Mouse (Mus musculus) G1E (cell line): ENCODE measurements at regions not wholly inside any gene's neighbourhood (a gene's known extent, or its start where the extent isn't known, plus 50 kb on each side); places are given as distances from the start of the nearest gene placed in this dataset.

Experiments
- ATAC-seq: 2 replicates; pipeline ENCODE4 v1.8.0; 2016; ENCODE audit warnings: mild to moderate bottlenecking; ENCODE audit not compliant: insufficient number of reproducible peaks, poor library complexity, low FRiP score, severe bottlenecking; ENCODE audit errors: extremely low read depth
- DNase-seq: peaks from one replicate; pipeline ENCODE4 v3.0.0; 2012; ENCODE audit warnings: low spot score
- H3K27me3 ChIP-seq: 2 replicates; pipeline ENCODE4 v1.6.1; 2012; ENCODE audit warnings: mild to moderate bottlenecking, low read length, inconsistent platforms; ENCODE audit not compliant: insufficient read depth
- H3K36me3 ChIP-seq: replicated peaks from 2 replicates; pipeline ENCODE3; 2012; ENCODE audit warnings: mild to moderate bottlenecking, inconsistent platforms
- H3K4me1 ChIP-seq: 2 replicates; pipeline ENCODE4 v1.6.1; 2012; ENCODE audit warnings: low read depth, low read length, inconsistent platforms, mixed read lengths; ENCODE audit not compliant: insufficient read depth
- H3K4me3 ChIP-seq: 2 replicates; pipeline ENCODE4 v1.5.1; 2012; ENCODE audit warnings: low read depth, mild to moderate bottlenecking, inconsistent platforms, low read length, moderate library complexity, mixed read lengths
- H3K9me3 ChIP-seq: replicated peaks from 2 replicates; pipeline ENCODE4 v1.6.1; 2012; ENCODE audit warnings: inconsistent platforms
- CTCF ChIP-seq: IDR thresholded peaks from 2 replicates; pipeline ENCODE4 v1.5.1; 2012; ENCODE audit warnings: low read depth, low read length, inconsistent platforms, mixed read lengths
- GATA1 ChIP-seq: IDR thresholded peaks from 2 replicates; pipeline ENCODE4 v1.6.1; 2012; ENCODE audit warnings: borderline replicate concordance, low read length, inconsistent platforms, mixed read lengths
- GATA2 ChIP-seq: IDR thresholded peaks from 2 replicates; pipeline ENCODE4 v1.6.1; 2012; ENCODE audit warnings: low read depth, low read length, inconsistent platforms, borderline replicate concordance
- POLR2AphosphoS5 ChIP-seq: IDR thresholded peaks from 2 replicates; pipeline ENCODE4 v1.6.1; 2012; ENCODE audit warnings: low read depth, low read length, inconsistent platforms; ENCODE audit not compliant: insufficient replicate concordance
- TAL1 ChIP-seq: conservative IDR thresholded peaks from 2 replicates; pipeline ENCODE4 v1.6.1; 2012; ENCODE audit warnings: low read depth, low read length, inconsistent platforms, mixed read lengths

DNA sequence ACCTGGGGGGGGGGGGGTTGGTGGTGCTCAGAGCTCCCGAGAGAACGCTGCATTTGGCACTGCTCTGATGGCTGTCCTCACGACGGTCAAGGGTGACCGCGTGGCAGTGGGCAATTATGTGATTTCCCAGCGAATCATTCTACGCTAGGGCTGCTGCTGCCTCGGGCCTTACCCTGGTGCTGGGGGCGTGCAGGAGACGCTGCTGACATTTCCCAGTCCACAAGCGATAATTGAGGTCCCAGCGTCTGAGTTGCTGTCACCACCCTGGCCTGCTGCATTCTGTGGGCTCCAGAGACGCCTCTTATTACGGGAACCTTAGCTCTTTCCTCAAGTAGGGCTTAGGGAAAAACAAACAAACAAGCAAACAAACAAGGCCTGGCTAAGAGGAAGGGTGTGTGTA, 52.0 kb upstream of the Nkx1-1 start:
- Histone ChIP-seq H3K4me1 (no peaks in the 10 kb centered on the region), H3K4me3 (no peak overlapping the region), H3K27me3 (peaks cover 61% of the 10 kb centered on the region), H3K36me3 (no peaks in the 10 kb centered on the region), H3K9me3 (no peaks in the 10 kb centered on the region)
- ATAC-seq (no peak), DNase-seq (no peak)
- TF ChIP-seq GATA1, result no peak
- no peak for TF ChIP-seq POLR2AphosphoS5
- TF ChIP-seq TAL1, result no peak
- TF ChIP-seq GATA2, result no peak
- no peak for TF ChIP-seq CTCF
